Mouse (Mus musculus): ENCODE results near the gene Col27a1.

Gene Col27a1

GRCm38 (mm10) chr4:63374331-63374730 lies 160.5 kb downstream of the Col27a1 start:
- DNase-seq (ENCODE audit: low spot score) = no peak

- DNase-seq (ENCODE audit: low spot score) = no peak
Observed at GRCm38 (mm10) chr4:63375367-63375766, 161.6 kb downstream of the Col27a1 start.

GRCm38 (mm10) chr4:63377483-63377882 lies 163.7 kb downstream of the Col27a1 start:
- no peak for DNase-seq (ENCODE audit: low spot score)

GRCm38 (mm10) chr4:63382676-63383369 lies 169.0 kb downstream of the Col27a1 start:
- no peak for DNase-seq (ENCODE audit: low spot score)

GRCm38 (mm10) chr4:63383474-63383873 lies 169.7 kb downstream of the Col27a1 start:
- DNase-seq (ENCODE audit: low spot score) = no peak

- no peak for DNase-seq (ENCODE audit: low spot score)
Observed at GRCm38 (mm10) chr4:63384262-63384661, 170.5 kb downstream of the Col27a1 start.
